Mouse (Mus musculus): Measurements from ENCODE around the gene Luzp4. TPM values are rescaled to one million over a fixed set of nuclear protein-coding genes. Genes with fewer than 3 reads are reported as not detected.

Luzp4 gene
- polyA plus RNA-seq (2017; shearing (Covaris generic)), result not detected

DNA sequence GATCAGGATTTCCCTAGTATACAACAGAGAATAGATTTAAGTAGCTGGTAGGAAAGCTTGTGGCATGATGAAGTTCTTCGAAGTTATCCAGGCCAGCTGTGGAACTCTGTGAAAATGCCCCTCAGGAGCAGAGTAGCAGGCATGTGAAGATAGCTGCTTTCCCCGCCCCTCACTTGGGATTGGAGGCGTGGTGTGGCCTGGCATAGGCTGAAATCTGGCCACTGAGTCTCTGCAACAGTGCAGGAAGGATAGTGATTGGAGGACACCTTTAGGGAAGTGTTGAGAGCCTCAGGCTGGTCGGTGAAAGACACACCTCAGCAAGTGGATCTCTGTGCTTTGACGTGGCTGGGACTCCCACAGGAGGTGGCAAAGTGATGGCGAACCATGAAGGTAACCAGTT is at the start of gene Luzp4:
Luzp4 (plus strand) TSS at position 301 of the 400 bp plus-strand sequence.

Other genes starting within 250 kb of the Luzp4 start
- not detected for gene Gm8334, start 242.5 kb upstream of the Luzp4 start, polyA plus RNA-seq (2017; shearing (Covaris generic))
- not detected for gene Gm15127, start 194.0 kb upstream of the Luzp4 start, polyA plus RNA-seq (2017; shearing (Covaris generic))
- gene Ott, start 216.6 kb downstream of the Luzp4 start, polyA plus RNA-seq (2017; shearing (Covaris generic)), result not detected

Measured in activated CD4-positive, CD25-positive, alpha-beta regulatory T cell, adult 9 weeks (primary cell).